Mouse (Mus musculus) CH12.LX (cell line): Measurements from ENCODE around the gene Lrrc8b. TPM values are rescaled to one million over a fixed set of nuclear protein-coding genes. Genes with fewer than 3 reads are reported as not detected.

Experiments
- DNase-seq: peaks from one replicate; pipeline ENCODE4 v3.0.0-alpha.2; 2013; ENCODE audit errors: extremely low read depth
- H3K27ac ChIP-seq: 2 replicates; pipeline ENCODE4 v1.5.1; 2012; ENCODE audit warnings: low read depth, mild to moderate bottlenecking, control low read depth, moderate library complexity; ENCODE audit not compliant: insufficient read depth
- H3K27me3 ChIP-seq: replicated peaks from 2 replicates; pipeline ENCODE3; 2012; ENCODE audit warnings: inconsistent platforms
- H3K36me3 ChIP-seq, 2 experiments: replicated peaks in 1 of 2; 2 replicates each; pipeline versions ENCODE3 to v1.6.1; 2012; ENCODE audit warnings: inconsistent platforms in 1 of 2, low read length in 1 of 2, mild to moderate bottlenecking in 1 of 2, mixed read lengths in 1 of 2, moderate library complexity in 1 of 2; ENCODE audit not compliant: control insufficient read depth in 1 of 2, insufficient read depth in 1 of 2
- H3K4me1 ChIP-seq, 2 experiments: 2 replicates each; pipeline ENCODE4 v1.6.1; 2012; ENCODE audit warnings: inconsistent platforms in 1 of 2, moderate library complexity in 1 of 2; ENCODE audit not compliant: insufficient read depth in 2 of 2, control insufficient read depth in 1 of 2
- H3K4me2 ChIP-seq: 2 replicates; pipeline ENCODE4 v1.6.1; 2012; ENCODE audit warnings: low read depth, mild to moderate bottlenecking, control low read depth; ENCODE audit not compliant: poor library complexity, insufficient read depth, severe bottlenecking
- H3K4me3 ChIP-seq, 3 experiments: fragments of 150-350 bp in 1 of 3; sonication (generic) in 1 of 3; replicated peaks in 1 of 3; 2 replicates each; pipeline versions ENCODE3 to v1.5.1; 2011 to 2012; ENCODE audit warnings: low read depth in 2 of 3, low read length in 2 of 3, mild to moderate bottlenecking in 2 of 3, moderate library complexity in 2 of 3, control low read depth in 1 of 3, improper control_type of control experiment in 1 of 3, inconsistent platforms in 1 of 3, mixed read lengths in 1 of 3; ENCODE audit not compliant: poor library complexity in 1 of 3
- H3K79me2 ChIP-seq: replicated peaks from 2 replicates; pipeline ENCODE4 v1.6.1; 2012; ENCODE audit warnings: mild to moderate bottlenecking, moderate library complexity; ENCODE audit not compliant: control insufficient read depth, poor library complexity, insufficient read depth, severe bottlenecking; ENCODE audit errors: extremely low read depth
- H3K9ac ChIP-seq: 2 replicates; pipeline ENCODE4 v1.6.1; 2012; ENCODE audit warnings: low read depth, mild to moderate bottlenecking, control low read depth, moderate library complexity; ENCODE audit not compliant: insufficient read depth
- H3K9me3 ChIP-seq: replicated peaks from 2 replicates; pipeline ENCODE3; 2012; ENCODE audit warnings: low read length, inconsistent platforms, mixed read lengths
- BHLHE40 ChIP-seq: IDR thresholded peaks from 2 replicates; pipeline ENCODE4 v1.6.1; 2011; ENCODE audit warnings: mild to moderate bottlenecking, low read depth, low read length, improper control_type of control experiment
- CHD2 ChIP-seq: IDR thresholded peaks from 2 replicates; pipeline ENCODE4 v1.6.1; 2011; ENCODE audit warnings: low read length, improper control_type of control experiment
- CTCF ChIP-seq, 2 experiments: IDR thresholded peaks in 1 of 2; conservative IDR thresholded peaks in 1 of 2; 2 replicates each; pipeline ENCODE4 v1.5.1; 2011 to 2012; ENCODE audit warnings: low read depth in 2 of 2, low read length in 2 of 2, improper control_type of control experiment in 1 of 2, inconsistent platforms in 1 of 2, mild to moderate bottlenecking in 1 of 2, moderate library complexity in 1 of 2
- ETS1 ChIP-seq: conservative IDR thresholded peaks from 2 replicates; pipeline ENCODE4 v1.6.1; 2012; ENCODE audit warnings: low read depth, mild to moderate bottlenecking, inconsistent platforms, low read length, improper control_type of control experiment, moderate library complexity
- GABPA ChIP-seq: IDR thresholded peaks from 2 replicates; pipeline ENCODE4 v1.6.1; 2012; ENCODE audit warnings: low read depth, low read length, improper control_type of control experiment, inconsistent platforms; ENCODE audit not compliant: insufficient replicate concordance
- JUND ChIP-seq: conservative IDR thresholded peaks from 2 replicates; pipeline ENCODE4 v1.6.1; 2011; ENCODE audit warnings: low read depth, low read length, improper control_type of control experiment
- KAT2A ChIP-seq: IDR thresholded peaks from 2 replicates; pipeline ENCODE4 v1.6.1; 2012; ENCODE audit warnings: low read length, improper control_type of control experiment, inconsistent platforms; ENCODE audit not compliant: insufficient replicate concordance
- MAFK ChIP-seq: IDR thresholded peaks from 2 replicates; pipeline ENCODE4 v1.6.1; 2011; ENCODE audit warnings: low read length, improper control_type of control experiment; ENCODE audit not compliant: insufficient replicate concordance
- MAX ChIP-seq: IDR thresholded peaks from 2 replicates; pipeline ENCODE4 v1.6.1; 2011; ENCODE audit warnings: low read length, improper control_type of control experiment
- MXI1 ChIP-seq: IDR thresholded peaks from 2 replicates; pipeline ENCODE4 v1.6.1; 2011; ENCODE audit warnings: mild to moderate bottlenecking, low read depth, low read length, improper control_type of control experiment
- MYC ChIP-seq: IDR thresholded peaks from 2 replicates; pipeline ENCODE4 v1.6.1; 2011; ENCODE audit warnings: low read depth, mild to moderate bottlenecking, improper control_type of control experiment, low read length
- NELFE ChIP-seq: IDR thresholded peaks from 2 replicates; pipeline ENCODE4 v1.6.1; 2011; ENCODE audit warnings: low read depth, low read length, improper control_type of control experiment
- PAX5 ChIP-seq: IDR thresholded peaks from 2 replicates; pipeline ENCODE4 v1.6.1; 2012; ENCODE audit warnings: low read length, inconsistent platforms, mixed read lengths
- RAD21 ChIP-seq: IDR thresholded peaks from 2 replicates; pipeline ENCODE4 v1.6.1; 2011; ENCODE audit warnings: low read depth, mild to moderate bottlenecking, low read length, improper control_type of control experiment, moderate library complexity
- USF1 ChIP-seq: IDR thresholded peaks from 2 replicates; pipeline ENCODE4 v1.6.1; 2014; ENCODE audit warnings: low read depth, mild to moderate bottlenecking, inconsistent platforms, low read length, improper control_type of control experiment
- USF2 ChIP-seq: conservative IDR thresholded peaks from 2 replicates; pipeline ENCODE4 v1.6.1; 2011; ENCODE audit warnings: low read depth, low read length, improper control_type of control experiment
- ZC3H11A ChIP-seq: IDR thresholded peaks from 2 replicates; pipeline ENCODE4 v1.6.1; 2012; ENCODE audit warnings: low read depth, mild to moderate bottlenecking, inconsistent platforms, low read length, improper control_type of control experiment
- ZKSCAN1 ChIP-seq: IDR thresholded peaks from 2 replicates; pipeline ENCODE4 v1.6.1; 2012; ENCODE audit warnings: low read depth, inconsistent platforms, low read length, improper control_type of control experiment, borderline replicate concordance
- ZMIZ1 ChIP-seq: IDR thresholded peaks from 2 replicates; pipeline ENCODE4 v1.6.1; 2012; ENCODE audit warnings: low read depth, mild to moderate bottlenecking, inconsistent platforms, low read length, improper control_type of control experiment
- dilution Hi-C: fragments of 300-500 bp; cut with MboI; formaldehyde crosslinking; loops from 2 replicates; pipeline ENCODE4 v1.14.3; 2020; ENCODE audit warnings: low sequenced_read_pairs; ENCODE audit not compliant: extremely low pct_unique_long_range_greater_than_20kb, extremely low pct_ligation_motif_present
- in situ Hi-C: fragments of 300-500 bp; cut with MboI; formaldehyde crosslinking; loops from 3 replicates; pipeline ENCODE4 v1.14.3; 2019; ENCODE audit warnings: low sequenced_read_pairs, low pct_ligation_motif_present, low pct_unique_long_range_greater_than_20kb, mixed read lengths
- polyA plus RNA-seq: library from polyadenylated mRNA; unstranded; fragments of >175 nt; gene quantifications from 2 replicates; pipeline ENCODE4 v1.2.1, GENCODE M21; 2012; ENCODE audit warnings: low read depth; ENCODE audit not compliant: insufficient read length
- total RNA-seq, 2 experiments: library from RNA; depleted of rRNA; stranded (reverse); fragments of 300-350 nt in 1 of 2; fragments of >200 nt in 1 of 2; gene quantifications; 2 replicates each; pipeline ENCODE4 v1.2.3; 2012 to 2014

The Lrrc8b gene
- total and polyA plus RNA-seq, 3 experiments, result 0.21 to 0.40 (median 0.40) TPM

DNA sequence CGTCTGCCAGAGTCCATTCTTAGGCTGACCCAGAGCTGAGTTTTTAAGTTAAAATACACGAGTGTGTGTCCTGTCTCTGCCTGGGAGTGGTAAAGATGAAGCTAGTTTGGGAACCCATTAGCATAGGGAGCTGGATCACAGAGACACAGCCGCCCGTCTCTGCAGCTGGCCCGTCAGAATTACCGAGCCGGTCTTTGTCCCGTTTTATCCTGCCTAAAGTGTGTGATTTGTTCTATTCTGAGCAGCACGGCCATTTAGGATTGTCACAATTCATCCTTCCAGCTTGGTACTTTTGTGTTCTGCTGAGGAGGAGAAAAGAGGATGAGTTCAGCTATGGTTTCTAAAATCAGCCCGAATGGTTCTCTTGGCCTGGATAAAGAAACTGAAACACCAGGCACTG, 51.7 kb downstream of the Lrrc8b start:
- H3K4me1 ChIP-seq, result no peaks in the 10 kb centered on the region
- no peaks in the 10 kb centered on the region for H3K36me3 ChIP-seq
- H3K4me3 ChIP-seq, result no peak overlapping the region
- H3K27me3 ChIP-seq, result no peaks in the 10 kb centered on the region
- dilution Hi-C loops, result no loop called here
- no peak for DNase-seq
- TF ChIP-seq CTCF (conservative IDR thresholded peaks at IDR 0.05 in 1 of 2, IDR thresholded peaks at IDR 0.05 in 1 of 2; ENCODE audit: low read depth in 2 of 2, low read length in 2 of 2), result no peak
- TF ChIP-seq JUND, result no peak
- no peak for TF ChIP-seq USF1
- TF ChIP-seq BHLHE40, result no peak
- no peak for TF ChIP-seq KAT2A
- no peak for TF ChIP-seq NELFE
- no peak for TF ChIP-seq RAD21
- TF ChIP-seq ZKSCAN1, result no peak
- no peak for TF ChIP-seq MAX
- no peak for TF ChIP-seq CHD2
- TF ChIP-seq ZMIZ1, result no peak
- no peak for TF ChIP-seq PAX5
- no peak for TF ChIP-seq USF2
- no peak for TF ChIP-seq ETS1
- TF ChIP-seq MYC, result no peak
- TF ChIP-seq MXI1, result no peak
- no peak for TF ChIP-seq MAFK
- TF ChIP-seq GABPA, result no peak
- H3K27ac ChIP-seq, result no peak overlapping the region
- no peaks in the 10 kb centered on the region for H3K79me2 ChIP-seq
- in situ Hi-C loops, result no loop called here
- no peaks in the 10 kb centered on the region for H3K9me3 ChIP-seq
- H3K9ac ChIP-seq, result no peak overlapping the region
- H3K4me2 ChIP-seq, result no peak overlapping the region; the same call in 1 of the 2 replicates

DNA sequence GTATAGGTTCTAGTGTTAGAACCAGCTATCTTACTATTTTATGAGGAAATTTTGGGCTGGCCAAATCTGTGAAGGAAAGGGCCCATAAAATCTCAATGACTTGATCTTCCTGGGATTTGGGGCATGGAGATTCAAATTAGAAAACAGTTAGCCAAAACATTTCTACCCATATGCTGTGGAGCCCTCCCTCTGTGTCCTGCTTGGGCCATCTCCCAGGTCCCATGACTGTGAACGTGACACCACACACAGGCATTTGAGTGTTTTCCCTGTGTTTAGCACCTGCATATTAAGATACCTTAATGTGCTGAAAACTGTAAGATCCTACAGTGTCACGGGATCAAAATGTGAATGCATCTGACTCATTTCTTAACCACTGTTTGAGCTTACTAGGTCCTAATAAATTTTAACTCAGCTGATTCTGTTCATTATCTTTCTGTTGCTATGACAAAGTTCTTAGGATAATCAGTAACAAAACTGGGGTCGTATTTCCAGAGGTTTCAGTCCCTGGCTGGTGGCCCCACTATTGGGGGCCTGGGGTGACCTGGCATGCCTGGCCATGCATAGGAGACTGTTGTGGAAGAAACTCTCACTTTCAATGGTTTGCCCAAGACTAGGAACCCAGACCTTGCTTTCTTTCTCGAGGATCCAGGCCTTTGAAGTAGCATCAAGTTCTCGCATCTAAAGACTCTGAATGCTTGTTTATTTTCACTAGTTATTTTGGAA, 57.6 kb downstream of the Lrrc8b start:
- no peaks in the 10 kb centered on the region for H3K79me2 ChIP-seq
- H3K4me2 ChIP-seq, result no peak overlapping the region
- dilution Hi-C loops (no loop called here), in situ Hi-C loops (no loop called here)
- DNase-seq, result no peak
- H3K4me1 ChIP-seq, result no peaks in the 10 kb centered on the region
- no peaks in the 10 kb centered on the region for H3K36me3 ChIP-seq
- no peak overlapping the region for H3K4me3 ChIP-seq
- H3K9me3 ChIP-seq, result no peaks in the 10 kb centered on the region
- no peak overlapping the region for H3K27ac ChIP-seq
- H3K27me3 ChIP-seq, result no peaks in the 10 kb centered on the region
- no peak overlapping the region for H3K9ac ChIP-seq
- TF ChIP-seq BHLHE40 (0 out of 2 replicates have a peak, but pooled peaks have one; percentile 28), ZC3H11A (no peak)
- TF ChIP-seq, all 38 proteins: peak for 1
